Mouse (Mus musculus) frontal cortex, postnatal 25 days (tissue): ENCODE data around the gene Rce1.

ENCODE experiments used
- DNase-seq, 2 experiments: peaks; one replicate each; pipeline ENCODE4 v3.0.0; 2022; ENCODE audit warnings: low spot score in 2 of 2

Rce1 gene

DNA sequence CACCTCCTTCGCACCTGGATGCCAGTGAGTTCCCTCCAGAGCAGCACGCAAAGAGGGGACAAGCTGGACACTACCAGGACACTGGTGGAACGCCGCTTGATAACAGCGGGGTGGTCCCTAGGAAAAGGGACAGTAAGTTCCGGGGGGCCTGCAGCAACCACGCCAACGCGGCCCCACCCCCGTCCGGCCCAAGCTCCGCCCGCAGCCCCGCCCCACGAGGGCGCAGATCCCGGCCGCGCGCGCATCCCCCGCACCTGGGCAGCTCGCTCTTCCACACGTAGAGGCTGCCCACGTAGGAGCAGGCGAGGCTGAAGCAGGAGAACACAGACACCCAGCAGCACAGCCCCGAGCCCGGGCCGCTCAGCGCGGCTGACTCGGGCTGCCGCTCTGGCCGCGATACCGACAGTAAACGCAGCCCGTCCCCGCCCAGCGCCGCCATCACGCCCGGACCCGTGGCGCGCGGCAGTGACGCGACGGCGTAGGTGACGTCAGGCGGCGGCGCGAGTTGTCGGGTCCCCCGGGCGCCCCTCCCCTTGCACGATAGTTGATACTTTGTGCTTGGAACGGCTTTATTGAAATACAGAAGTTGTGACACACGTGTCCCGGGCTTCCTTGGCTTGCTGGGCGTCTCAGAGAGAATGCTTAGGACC, at the start of gene Rce1:
Rce1 (minus strand) TSS at position 463 of the 650 bp plus-strand sequence.
- peak; percentile 87 for DNase-seq

DNA sequence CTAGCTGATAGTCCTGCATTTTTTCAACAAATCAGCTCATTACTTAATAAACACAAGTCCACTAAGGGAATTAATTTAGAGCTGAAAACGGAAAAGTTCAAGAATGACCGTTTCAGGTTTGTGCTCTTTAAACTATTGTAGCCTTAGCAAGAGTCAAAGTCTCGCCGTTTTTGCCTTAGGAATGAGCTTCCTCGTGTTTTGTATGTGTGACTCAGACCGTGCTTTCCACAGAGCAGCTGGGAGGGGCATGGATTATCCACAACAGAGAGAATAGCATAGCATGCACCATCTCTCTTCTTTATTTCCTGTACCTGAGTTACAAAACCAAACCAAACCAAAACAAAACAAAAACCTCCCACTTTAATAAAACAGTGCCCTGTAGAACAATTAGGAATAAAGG, 47.0 kb upstream of the Rce1 start:
- DNase-seq = no peak

DNA sequence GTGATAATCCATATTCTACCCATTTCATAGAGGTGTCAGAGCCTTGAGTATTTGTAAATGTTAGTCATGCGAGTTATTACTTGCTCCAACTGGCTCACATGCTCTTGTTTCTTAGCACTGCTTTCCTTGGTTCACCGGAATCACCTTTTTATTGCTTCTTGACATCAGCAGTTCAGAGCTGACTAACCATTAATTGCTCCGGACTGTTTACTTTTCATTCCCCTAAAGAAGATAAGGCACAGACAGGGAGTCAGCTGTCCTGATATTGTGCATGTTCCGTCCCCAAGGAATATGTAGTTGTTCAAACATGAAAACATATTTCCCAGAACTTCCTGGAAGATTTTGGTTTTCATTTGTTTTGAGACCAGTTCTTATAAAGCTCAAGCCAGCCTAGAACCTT, 45.3 kb upstream of the Rce1 start:
- DNase-seq = no peak

DNA sequence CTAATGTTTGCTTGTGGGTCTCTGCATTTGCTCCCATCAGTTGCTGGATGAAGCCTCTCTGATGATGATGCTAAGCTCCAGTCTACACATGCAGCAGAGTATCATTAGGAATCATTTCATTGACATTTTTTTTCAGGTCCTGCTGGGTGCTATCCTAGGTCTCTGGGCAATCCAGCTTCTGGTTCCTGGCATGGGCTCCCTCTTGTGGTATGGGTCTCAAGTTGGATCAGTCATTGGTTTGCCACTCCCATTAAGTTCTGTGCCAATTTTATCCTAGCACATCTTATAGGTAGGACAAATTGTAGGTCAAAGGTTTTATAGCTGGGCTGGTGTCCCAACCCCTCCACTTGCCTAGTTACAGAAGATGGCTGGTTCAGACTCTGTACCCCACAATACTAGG, 41.4 kb upstream of the Rce1 start:
- no peak for DNase-seq

DNA sequence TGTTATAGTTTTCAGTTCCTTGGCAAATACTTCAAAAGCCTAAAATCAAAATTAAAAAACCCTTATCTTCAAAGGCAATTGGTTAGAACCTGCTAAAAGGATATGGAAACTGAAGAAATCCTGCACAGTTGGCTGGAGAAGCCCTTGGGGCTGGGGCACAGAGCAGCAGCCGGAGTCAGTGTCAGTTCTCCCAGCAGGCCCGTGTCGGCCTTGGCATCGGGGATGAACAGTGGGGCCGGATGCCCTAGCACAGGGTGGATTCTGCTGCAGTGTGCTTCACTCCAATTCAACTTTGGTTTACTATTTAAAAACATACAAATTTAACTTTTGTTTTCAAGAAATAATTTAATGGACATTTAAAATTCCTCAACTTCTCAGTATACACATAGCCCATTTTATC, 32.7 kb upstream of the Rce1 start:
- DNase-seq = no peak

DNA sequence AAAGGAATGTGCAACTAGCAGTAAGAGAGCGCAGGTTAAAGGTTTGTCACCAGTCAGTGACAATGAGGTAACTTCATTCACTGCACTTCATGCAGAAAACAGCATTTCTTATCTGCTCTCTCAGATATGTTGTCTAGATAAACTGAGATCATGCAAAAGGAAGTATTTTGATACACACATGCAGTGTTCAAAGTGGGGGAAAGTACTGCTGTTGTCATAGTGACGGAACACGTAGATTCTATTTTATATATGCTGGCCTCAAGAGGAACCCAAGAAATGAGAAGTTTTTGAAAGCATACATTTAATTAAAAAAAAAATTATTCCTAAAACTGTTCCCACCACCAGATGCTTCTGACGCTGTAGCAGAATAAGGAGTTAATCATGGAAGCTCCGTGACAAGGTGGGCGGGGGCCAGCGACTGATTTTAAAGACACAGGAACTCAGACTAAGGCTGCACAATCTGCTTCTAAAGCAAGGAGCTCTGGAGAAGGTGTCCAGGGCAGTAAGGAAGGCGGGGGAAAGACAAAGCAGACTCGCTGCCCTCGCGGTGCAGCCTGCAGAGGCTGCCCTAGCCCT, 21.6 kb upstream of the Rce1 start:
- DNase-seq = peak; percentile 39 to 49

DNA sequence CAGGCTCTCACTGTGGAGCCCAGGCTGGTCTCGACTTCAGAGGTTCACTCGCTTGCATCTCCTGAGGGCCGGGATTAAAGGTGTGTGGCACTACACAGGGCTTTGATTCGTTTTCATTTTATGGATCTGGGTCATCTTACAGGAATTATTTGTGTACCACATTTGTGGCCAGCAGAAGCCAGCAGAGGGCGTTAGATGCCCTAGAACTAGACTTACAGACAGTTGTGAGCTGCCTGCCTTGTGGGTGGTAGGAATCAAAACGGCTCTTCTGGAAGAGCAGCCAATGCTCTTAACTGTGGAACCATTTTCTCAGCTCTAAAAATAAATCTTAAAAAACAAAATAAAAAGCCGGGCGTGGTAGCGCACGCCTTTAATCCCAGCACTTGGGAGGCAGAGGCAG, 18.8 kb upstream of the Rce1 start:
- peak; percentile 57 to 66 for DNase-seq

DNA sequence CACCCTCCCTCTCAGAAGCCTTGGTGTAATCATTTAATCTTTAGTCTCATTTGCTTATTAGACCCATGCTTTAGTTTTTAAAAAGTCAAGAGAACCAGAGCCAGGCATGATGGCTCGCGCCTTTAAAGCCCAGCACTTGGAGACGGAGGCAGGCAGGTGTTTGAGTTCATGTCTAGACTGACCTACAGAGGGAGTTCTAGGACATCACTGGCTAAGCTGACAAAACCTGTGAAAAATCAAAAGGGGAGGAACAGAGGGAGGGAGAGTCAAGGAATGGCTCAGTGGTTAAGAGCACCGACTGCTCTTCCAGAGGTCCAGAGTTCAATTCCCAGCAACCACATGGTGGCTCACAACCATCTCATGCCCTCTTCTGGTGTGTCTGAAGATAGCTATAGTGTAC, 10.5 kb upstream of the Rce1 start:
- no peak for DNase-seq

DNA sequence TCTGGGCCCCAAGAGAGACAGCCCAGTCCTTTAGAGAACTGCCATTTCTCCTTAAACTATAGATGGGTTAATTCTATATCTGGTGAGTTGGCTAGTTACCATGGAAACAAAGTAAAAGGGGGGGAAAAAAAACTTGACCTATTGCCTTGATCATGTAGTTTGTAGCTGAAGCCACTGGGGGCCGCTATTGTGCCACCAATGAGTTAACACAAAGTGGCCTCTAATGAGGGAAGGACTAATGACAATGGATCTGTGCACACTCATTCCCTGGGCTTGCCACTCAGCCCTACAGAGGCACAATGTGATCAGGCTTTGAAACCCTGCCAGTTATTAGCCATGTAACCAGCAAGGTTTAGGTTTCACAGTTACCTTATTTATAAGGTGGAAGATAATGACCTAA, 3.4 kb upstream of the Rce1 start:
- peak in 1 of 2 experiments; percentile 75 for DNase-seq

DNA sequence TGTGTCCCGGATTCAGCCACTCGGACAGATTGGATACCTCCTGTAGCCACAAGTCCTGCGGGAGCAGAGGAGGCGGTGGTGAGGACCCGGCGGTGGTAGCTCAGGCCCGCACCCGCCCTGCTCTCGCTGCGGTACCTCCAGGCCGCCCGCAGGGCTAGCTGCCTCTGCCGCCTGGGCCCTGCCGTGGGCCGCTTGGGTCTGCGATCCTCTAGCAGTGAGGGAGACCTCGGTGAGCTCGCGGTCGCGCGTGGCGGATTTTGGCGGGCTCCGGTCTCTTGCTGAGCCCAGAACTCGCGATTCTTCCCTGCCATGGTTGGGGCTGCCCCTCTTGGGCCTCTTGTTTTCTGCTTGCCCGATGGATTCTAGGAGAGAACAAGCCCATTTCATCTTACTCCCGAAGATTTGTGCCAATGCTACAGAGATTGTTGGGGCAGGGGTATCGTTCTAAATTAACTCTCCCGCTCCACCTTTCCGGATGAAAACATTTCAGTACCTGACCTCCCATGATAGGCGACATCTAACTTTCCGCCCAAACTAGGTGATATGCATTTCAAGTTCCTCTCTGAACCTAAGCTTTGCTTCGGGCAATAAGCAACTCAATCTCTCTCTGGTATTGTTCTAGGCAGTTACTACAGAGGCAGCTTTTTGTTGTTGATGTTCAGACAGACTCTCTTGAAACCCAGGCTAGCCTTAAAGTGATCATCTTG, 541 bp upstream of the Rce1 start:
- DNase-seq = no peak

DNA sequence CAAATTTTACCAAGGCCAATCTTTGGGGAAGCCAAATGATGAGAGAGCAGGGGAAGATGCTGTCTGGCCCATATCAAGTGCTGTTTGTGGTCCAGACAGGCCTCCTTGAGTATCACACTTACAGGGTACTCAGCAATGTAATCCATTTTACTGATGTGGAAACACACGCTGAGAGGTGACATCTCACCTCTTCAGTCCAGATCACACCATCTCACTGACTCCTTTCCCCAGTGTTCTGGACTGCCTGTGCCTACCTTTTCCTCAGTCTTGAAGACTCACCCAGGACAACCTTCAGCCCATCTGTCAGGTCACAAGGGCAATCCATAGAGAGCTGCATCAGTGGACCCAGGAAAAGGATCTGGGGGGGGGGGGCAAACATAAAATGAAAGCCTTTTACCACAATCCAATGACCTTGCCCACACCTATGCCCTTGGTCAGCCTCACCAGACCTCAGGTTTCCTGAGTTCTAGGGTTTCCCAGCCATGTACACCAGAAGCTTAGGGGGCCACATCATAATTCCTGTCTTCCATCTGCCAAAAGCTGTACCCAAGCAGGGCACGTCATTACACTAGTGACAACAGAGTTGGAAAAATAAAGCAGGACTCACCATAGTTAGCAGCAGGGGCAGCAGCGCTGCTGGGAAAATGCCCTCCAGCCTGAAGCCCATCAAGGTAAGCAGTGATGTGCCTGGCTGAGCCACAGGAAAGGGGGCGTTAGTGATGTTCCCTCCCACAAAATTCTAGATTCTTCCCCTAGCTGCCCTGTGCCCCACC, 849 bp downstream of the Rce1 start:
- DNase-seq = no peak

DNA sequence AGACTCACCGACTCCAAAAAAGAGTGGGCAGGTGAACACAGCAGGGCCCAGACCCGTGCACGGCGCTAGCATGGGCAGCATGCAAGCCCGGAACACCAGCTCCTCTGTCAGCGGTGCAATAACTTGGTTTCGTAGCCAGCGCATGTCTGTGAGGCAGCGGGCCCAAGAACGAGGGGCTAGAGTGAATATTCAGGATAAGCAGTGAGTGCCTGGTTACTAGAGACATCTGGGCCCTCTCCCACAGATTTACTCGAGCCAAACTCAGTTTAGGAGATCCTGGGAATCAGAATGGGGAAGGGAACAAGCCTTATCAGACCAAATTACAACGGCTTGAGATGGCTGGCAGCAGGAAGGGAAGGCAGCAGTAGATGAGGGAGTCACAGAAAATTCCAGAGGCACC, 1.4 kb downstream of the Rce1 start:
- DNase-seq = no peak

DNA sequence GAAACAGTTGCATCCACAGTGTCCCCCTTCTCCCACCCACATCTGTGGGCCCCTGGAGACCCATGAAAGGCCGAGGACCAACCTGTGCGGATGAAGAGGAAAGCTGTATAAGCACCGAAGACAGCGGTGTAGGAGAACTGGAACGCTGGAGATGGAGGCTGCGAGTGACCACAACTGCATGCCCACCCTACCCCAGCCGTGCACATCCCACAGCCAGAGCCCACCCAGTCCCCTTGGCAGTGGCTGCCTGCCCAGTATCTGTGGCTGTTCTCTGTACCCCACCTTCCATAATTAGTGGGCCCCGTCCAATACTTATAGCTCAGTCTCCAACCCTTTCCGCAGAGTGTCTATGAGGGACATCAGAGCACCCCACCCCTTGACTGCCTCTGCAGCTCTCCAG, 2.0 kb downstream of the Rce1 start:
- DNase-seq = no peak

DNA sequence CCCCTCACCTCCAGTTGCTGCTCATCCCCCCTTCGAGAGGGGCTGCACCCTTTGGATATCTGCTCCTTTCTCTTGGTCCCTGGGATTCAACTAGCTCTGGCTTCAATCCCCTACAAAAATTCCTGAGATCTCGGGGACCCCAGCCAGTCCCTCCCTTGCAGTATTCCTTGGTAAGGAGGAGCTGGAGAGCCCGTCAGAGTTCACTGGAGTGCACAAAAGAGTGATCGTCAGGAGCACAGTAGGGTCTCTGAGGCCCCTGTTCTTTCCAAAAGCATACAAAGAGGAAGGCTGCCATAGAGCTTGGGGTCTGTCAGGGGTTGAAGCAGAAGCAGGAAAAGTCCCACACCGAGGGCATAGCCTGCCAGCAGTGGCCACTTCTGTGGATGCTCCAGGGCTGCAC, 2.7 kb downstream of the Rce1 start:
- no peak for DNase-seq

DNA sequence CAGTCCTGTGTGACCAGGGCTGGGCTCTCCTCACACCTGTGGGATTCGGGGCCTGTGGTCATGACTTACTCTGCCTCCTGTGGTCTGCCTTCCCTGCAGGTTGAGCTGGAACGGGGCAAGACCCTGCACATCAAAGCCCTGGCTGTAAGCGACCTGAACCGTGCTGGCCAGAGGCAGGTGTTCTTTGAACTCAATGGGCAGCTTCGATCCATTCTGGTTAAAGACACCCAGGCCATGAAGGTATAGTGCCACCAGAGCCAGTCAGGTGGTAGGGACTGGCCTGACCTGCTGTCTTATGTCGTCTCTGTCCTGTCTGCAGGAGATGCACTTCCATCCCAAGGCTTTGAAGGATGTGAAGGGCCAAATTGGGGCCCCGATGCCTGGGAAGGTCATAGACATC, 4.7 kb downstream of the Rce1 start:
- no peak for DNase-seq

DNA sequence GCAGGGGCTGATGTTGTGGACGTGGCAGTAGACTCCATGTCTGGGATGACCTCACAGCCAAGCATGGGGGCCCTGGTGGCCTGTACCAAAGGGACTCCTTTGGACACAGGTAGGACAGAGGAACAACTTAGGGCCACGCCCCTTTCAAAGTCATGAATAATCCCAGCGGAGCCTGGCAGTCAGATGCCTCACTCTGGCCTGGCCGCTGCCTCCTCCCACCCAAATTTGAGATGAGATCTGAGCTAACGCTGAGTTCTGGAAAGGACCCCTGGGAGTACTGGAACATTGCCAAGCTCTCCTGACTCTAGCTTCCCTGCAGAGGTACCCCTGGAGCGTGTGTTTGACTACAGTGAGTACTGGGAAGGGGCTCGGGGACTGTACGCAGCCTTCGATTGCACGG, 6.0 kb downstream of the Rce1 start:
- no peak for DNase-seq

DNA sequence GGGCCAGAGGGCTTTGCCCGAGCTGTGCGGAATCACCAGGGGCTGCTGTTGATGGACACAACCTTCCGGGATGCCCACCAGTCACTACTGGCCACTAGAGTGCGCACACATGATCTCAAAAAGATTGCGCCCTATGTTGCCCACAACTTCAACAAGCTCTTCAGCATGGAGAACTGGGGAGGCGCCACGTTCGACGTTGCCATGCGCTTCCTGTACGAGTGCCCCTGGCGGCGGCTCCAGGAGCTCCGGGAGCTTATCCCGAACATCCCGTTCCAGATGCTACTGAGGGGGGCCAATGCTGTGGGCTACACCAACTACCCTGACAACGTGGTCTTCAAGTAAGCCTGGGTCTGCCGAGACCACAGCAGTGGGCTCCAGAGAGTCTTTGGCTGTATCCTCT, 7.3 kb downstream of the Rce1 start:
- DNase-seq = peak in 1 of 2 experiments; percentile 8

DNA sequence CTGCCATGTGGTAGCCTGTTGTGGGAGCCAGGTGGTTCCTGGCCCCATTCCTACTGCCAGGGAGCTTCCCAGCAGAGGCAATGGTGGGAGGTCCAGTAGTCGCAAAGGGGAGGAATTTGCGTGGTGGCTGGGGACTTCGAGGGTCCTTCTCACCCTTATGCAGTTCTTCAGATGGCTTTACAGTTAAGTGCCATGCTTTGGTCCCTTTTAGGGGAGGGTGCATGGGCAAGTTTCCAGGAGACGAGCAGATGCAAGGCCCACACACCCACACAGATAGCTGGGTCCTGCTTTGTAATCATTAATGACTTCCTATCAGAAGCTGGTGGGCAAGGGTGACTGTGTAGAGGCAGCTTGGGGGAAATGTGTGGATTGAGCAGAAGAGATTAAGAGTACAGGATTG, 8.9 kb downstream of the Rce1 start:
- peak in 1 of 2 experiments; percentile 12 for DNase-seq

DNA sequence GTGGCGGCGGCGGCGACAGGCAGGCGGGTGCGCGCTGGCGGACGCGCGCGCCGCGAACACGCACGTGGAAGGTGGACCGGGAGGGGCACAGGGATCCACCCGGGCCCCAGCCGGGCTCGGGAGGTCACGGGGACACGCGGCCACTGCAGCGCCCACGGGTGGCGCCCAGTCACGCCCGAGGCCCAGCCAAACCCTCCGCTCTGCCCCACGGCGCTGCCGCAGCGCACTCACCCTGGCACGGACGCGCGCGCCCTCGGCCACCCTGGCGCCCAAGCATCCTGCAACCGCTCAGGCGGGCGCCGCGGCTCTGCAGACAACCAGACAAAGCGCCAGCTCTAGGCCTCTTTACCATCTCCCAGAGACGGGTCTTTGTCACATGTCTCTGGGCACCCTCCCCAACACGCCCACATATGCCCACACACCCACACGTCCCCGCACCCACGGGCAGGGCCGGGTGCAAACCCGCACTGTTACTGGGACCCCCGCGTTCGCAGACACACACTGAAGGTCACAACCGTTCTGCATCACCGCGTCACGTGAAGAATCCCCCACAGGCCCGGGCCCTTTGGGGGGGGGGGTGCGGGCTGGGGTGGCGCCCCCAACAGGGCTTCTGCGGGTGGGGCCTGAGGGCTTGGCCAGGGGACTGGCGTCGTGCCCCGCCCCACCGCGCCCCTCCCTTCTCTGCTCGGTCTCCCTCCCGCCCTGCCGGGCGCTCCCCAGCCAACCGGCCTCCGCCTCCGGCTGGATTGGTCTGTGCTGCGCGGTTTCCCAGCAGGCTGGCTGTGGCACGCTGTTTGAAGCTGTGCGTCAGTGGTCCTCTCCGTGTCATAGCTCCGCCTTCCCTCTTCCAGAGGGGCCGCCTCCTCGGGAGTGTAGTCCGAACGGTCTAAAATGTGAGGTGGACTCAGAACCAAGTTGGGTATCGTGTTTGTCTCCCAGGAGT, 10.0 kb downstream of the Rce1 start, which contains the start of gene Lrfn4:
Lrfn4 (minus strand) TSS at position 517 of the 943 bp plus-strand sequence.
- DNase-seq = peak; percentile 66 to 74

DNA sequence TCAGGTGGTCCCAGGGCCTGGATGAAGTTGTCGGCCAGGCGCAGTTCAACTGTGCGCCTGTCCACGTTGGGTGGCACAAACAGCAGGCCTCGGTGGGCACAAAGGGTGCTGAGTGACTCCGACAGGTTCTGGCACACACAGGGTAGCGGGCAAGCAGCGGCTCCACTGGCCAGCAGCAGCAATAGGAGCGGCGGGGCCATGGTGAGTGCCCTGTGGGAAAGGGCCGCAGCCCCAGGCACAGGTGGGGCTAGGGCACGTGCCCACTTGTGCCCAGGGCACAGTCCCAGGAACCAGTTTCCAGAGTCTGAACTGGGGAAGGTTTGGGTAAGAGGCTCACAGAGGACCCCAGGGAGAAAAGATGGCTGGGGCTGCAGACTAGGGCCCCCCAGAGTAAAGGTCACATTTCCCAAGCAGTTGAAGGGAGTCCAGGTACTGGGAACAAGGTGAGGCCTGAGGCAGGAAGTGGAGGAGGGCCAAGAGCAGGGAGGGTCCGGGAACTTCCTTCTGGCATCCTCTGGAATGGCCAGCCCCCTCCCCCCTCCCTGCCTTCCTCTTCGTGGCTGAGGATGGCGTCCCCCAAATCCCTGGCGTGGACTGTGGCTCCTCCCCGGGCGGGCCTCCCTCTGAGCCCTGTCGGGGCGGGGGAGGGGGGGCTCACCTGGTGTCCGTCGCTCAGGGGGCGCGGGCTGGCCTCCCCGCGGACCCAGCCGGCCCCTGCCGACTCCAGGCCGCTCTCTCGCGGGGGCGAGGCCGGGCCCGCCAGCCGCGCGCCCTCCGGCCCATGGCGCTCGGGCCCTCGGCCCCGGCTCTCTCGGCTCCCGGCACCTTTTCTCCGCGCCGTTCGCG, 10.9 kb downstream of the Rce1 start:
- no peak for DNase-seq
